Mouse (Mus musculus) embryonic fibroblast, embryonic 13.5 days (primary cell): Measurements from ENCODE around the gene Aurkaip1.

Experiments used
- CTCF ChIP-seq: IDR thresholded peaks from 2 replicates; pipeline ENCODE4 v1.5.1; 2011; ENCODE audit warnings: mild to moderate bottlenecking, control low read depth, low read length, moderate library complexity, borderline replicate concordance; ENCODE audit not compliant: insufficient read depth
- POLR2A ChIP-seq: IDR thresholded peaks from 2 replicates; pipeline ENCODE4 v1.6.1; 2011; ENCODE audit warnings: low read depth, mild to moderate bottlenecking, control low read depth, low read length, moderate library complexity

GRCm38 (mm10) chr4:155851368-155851767, 20.3 kb downstream of the Aurkaip1 start:
- TF ChIP-seq POLR2A, result no peak
- TF ChIP-seq CTCF, result no peak
